Mouse (Mus musculus): ENCODE results near the gene Pde11a.

Gene Pde11a

GRCm38 (mm10) chr2:76002899-76003298 lies 335.7 kb downstream of the Pde11a start:
- Histone ChIP-seq H3K27me3 (ENCODE audit: control insufficient read depth, insufficient read depth, low read length, poor library complexity, severe bottlenecking) (no peaks in the 10 kb centered on the region), H3K36me3 (ENCODE audit: control insufficient read depth, insufficient read depth, low read length, poor library complexity, severe bottlenecking) (no peaks in the 10 kb centered on the region)
- no peak for DNase-seq (ENCODE audit: low read depth, low spot score)

GRCm38 (mm10) chr2:76001392-76001791 lies 337.2 kb downstream of the Pde11a start:
- peak; percentile 75 for DNase-seq (ENCODE audit: low read depth, low spot score)
- H3K36me3 ChIP-seq (ENCODE audit: control insufficient read depth, insufficient read depth, low read length, poor library complexity, severe bottlenecking): no peaks in the 10 kb centered on the region
- no peaks in the 10 kb centered on the region for H3K27me3 ChIP-seq (ENCODE audit: control insufficient read depth, insufficient read depth, low read length, poor library complexity, severe bottlenecking)

GRCm38 (mm10) chr2:75999636-76000035 lies 338.9 kb downstream of the Pde11a start:
- Histone ChIP-seq H3K36me3 (ENCODE audit: control insufficient read depth, insufficient read depth, low read length, poor library complexity, severe bottlenecking) (no peaks in the 10 kb centered on the region), H3K27me3 (ENCODE audit: control insufficient read depth, insufficient read depth, low read length, poor library complexity, severe bottlenecking) (no peaks in the 10 kb centered on the region)
- no peak for DNase-seq (ENCODE audit: low read depth, low spot score)

- H3K27me3 ChIP-seq (ENCODE audit: control insufficient read depth, insufficient read depth, low read length, poor library complexity, severe bottlenecking): no peaks in the 10 kb centered on the region
- no peak for DNase-seq (ENCODE audit: low read depth, low spot score)
- no peaks in the 10 kb centered on the region for H3K36me3 ChIP-seq (ENCODE audit: control insufficient read depth, insufficient read depth, low read length, poor library complexity, severe bottlenecking)
Observed at GRCm38 (mm10) chr2:75998692-75999091, 339.9 kb downstream of the Pde11a start.

- no peaks in the 10 kb centered on the region for H3K27me3 ChIP-seq (ENCODE audit: control insufficient read depth, insufficient read depth, low read length, poor library complexity, severe bottlenecking)
- peak; percentile 4 for DNase-seq (ENCODE audit: low read depth, low spot score)
- H3K36me3 ChIP-seq (ENCODE audit: control insufficient read depth, insufficient read depth, low read length, poor library complexity, severe bottlenecking): no peaks in the 10 kb centered on the region
Observed at GRCm38 (mm10) chr2:75997726-75998125, 340.8 kb downstream of the Pde11a start.

GRCm38 (mm10) chr2:75994841-75995240 lies 343.7 kb downstream of the Pde11a start:
- Histone ChIP-seq H3K27me3 (ENCODE audit: control insufficient read depth, insufficient read depth, low read length, poor library complexity, severe bottlenecking) (no peaks in the 10 kb centered on the region), H3K36me3 (ENCODE audit: control insufficient read depth, insufficient read depth, low read length, poor library complexity, severe bottlenecking) (no peaks in the 10 kb centered on the region)
- DNase-seq (ENCODE audit: low read depth, low spot score): no peak

GRCm38 (mm10) chr2:75991581-75992205 lies 346.9 kb downstream of the Pde11a start:
- DNase-seq (ENCODE audit: low read depth, low spot score): no peak
- H3K27me3 ChIP-seq (ENCODE audit: control insufficient read depth, insufficient read depth, low read length, poor library complexity, severe bottlenecking): no peaks in the 10 kb centered on the region
- H3K36me3 ChIP-seq (ENCODE audit: control insufficient read depth, insufficient read depth, low read length, poor library complexity, severe bottlenecking): no peaks in the 10 kb centered on the region

GRCm38 (mm10) chr2:75990885-75991539 lies 347.6 kb downstream of the Pde11a start:
- no peaks in the 10 kb centered on the region for H3K36me3 ChIP-seq (ENCODE audit: control insufficient read depth, insufficient read depth, low read length, poor library complexity, severe bottlenecking)
- peak; percentile 53 for DNase-seq (ENCODE audit: low read depth, low spot score)

GRCm38 (mm10) chr2:75989694-75990093 lies 348.9 kb downstream of the Pde11a start:
- Histone ChIP-seq H3K27me3 (ENCODE audit: control insufficient read depth, insufficient read depth, low read length, poor library complexity, severe bottlenecking) (no peaks in the 10 kb centered on the region), H3K36me3 (ENCODE audit: control insufficient read depth, insufficient read depth, low read length, poor library complexity, severe bottlenecking) (no peaks in the 10 kb centered on the region)
- no peak for DNase-seq (ENCODE audit: low read depth, low spot score)

More at GRCm38 (mm10) chr2:75990885-75991539, 347.6 kb downstream of the Pde11a start:
- H3K27me3 ChIP-seq (ENCODE audit: control insufficient read depth, insufficient read depth, low read length, poor library complexity, severe bottlenecking): no peaks in the 10 kb centered on the region

GRCm38 (mm10) chr2:75988779-75989363 lies 349.7 kb downstream of the Pde11a start:
- H3K36me3 ChIP-seq (ENCODE audit: control insufficient read depth, insufficient read depth, low read length, poor library complexity, severe bottlenecking): no peaks in the 10 kb centered on the region
- no peak for DNase-seq (ENCODE audit: low read depth, low spot score)
- no peaks in the 10 kb centered on the region for H3K27me3 ChIP-seq (ENCODE audit: control insufficient read depth, insufficient read depth, low read length, poor library complexity, severe bottlenecking)

- no peak for DNase-seq (ENCODE audit: low read depth, low spot score)
- H3K36me3 ChIP-seq (ENCODE audit: control insufficient read depth, insufficient read depth, low read length, poor library complexity, severe bottlenecking): no peaks in the 10 kb centered on the region
- H3K27me3 ChIP-seq (ENCODE audit: control insufficient read depth, insufficient read depth, low read length, poor library complexity, severe bottlenecking): no peaks in the 10 kb centered on the region
Observed at GRCm38 (mm10) chr2:75988378-75988777, 350.2 kb downstream of the Pde11a start.

GRCm38 (mm10) chr2:75987739-75988138 lies 350.8 kb downstream of the Pde11a start:
- DNase-seq (ENCODE audit: low read depth, low spot score): no peak
- H3K27me3 ChIP-seq (ENCODE audit: control insufficient read depth, insufficient read depth, low read length, poor library complexity, severe bottlenecking): no peaks in the 10 kb centered on the region
- H3K36me3 ChIP-seq (ENCODE audit: control insufficient read depth, insufficient read depth, low read length, poor library complexity, severe bottlenecking): no peaks in the 10 kb centered on the region

- Histone ChIP-seq H3K36me3 (ENCODE audit: control insufficient read depth, insufficient read depth, low read length, poor library complexity, severe bottlenecking) (no peaks in the 10 kb centered on the region), H3K27me3 (ENCODE audit: control insufficient read depth, insufficient read depth, low read length, poor library complexity, severe bottlenecking) (no peaks in the 10 kb centered on the region)
- DNase-seq (ENCODE audit: low read depth, low spot score): peak; percentile 71
Observed at GRCm38 (mm10) chr2:75985124-75985523, 353.4 kb downstream of the Pde11a start.

GRCm38 (mm10) chr2:75983847-75984246 lies 354.7 kb downstream of the Pde11a start:
- DNase-seq (ENCODE audit: low read depth, low spot score): no peak
- Histone ChIP-seq H3K36me3 (ENCODE audit: control insufficient read depth, insufficient read depth, low read length, poor library complexity, severe bottlenecking) (no peaks in the 10 kb centered on the region), H3K27me3 (ENCODE audit: control insufficient read depth, insufficient read depth, low read length, poor library complexity, severe bottlenecking) (no peaks in the 10 kb centered on the region)

- no peaks in the 10 kb centered on the region for H3K27me3 ChIP-seq (ENCODE audit: control insufficient read depth, insufficient read depth, low read length, poor library complexity, severe bottlenecking)
- no peaks in the 10 kb centered on the region for H3K36me3 ChIP-seq (ENCODE audit: control insufficient read depth, insufficient read depth, low read length, poor library complexity, severe bottlenecking)
- no peak for DNase-seq (ENCODE audit: low read depth, low spot score)
Observed at GRCm38 (mm10) chr2:75983091-75983490, 355.5 kb downstream of the Pde11a start.

Data from splenic B cell, adult 2 months (primary cell).